Mouse (Mus musculus): ENCODE data around the gene Tmem136. TPM values are rescaled to one million over a fixed set of nuclear protein-coding genes. Genes with fewer than 3 reads are reported as not detected.

Gene Tmem136
- total and polyA plus RNA-seq, 3 experiments = 0.17 to 3.8 (median 0.34) TPM

DNA sequence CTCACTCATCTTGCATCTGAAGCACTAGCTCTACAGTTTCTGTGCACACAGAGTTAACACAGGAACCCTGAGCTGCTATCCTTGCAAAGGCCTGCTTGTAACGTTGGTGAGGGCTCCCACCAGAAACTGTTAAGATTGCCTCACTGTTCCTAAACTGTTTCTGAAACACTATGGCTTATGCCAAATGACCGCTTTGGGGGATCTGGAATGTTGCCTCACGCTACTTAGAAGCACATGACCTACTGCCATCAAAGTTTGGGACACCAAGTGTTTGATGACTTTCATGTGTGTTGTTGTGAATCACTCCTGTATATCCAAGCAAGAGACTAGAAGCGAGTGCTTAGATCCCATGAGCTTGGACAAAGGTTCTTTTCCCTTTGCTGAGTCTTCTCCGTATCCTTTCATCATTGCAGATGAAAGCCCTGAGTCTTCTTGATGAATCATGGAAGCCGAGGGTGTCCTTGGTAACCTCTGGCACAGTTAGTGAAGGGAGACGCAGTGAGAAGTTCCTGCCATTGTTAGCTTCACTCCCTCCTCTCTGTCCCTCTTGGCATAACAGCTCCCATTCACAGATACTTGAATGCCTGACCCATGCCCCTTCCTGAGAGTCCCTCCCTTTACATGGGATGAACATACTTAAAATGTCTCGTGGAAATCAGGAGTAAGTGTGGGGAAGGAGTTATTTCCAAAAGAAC lies 5.9 kb downstream of the Tmem136 start:
- Histone ChIP-seq H3K36me3 (replicated peaks in 1 of 2; ENCODE audit: control insufficient read depth in 1 of 2, insufficient read depth in 1 of 2, low read length in 1 of 2) (peaks cover 0 to 14% of the 10 kb centered on the region in 2 experiments), H3K27me3 (replicated peaks) (no peaks in the 10 kb centered on the region), H3K79me2 (replicated peaks; ENCODE audit: control insufficient read depth, extremely low read depth, insufficient read depth, poor library complexity, severe bottlenecking) (no peaks in the 10 kb centered on the region), H3K9me3 (replicated peaks; ENCODE audit: low read length) (no peaks in the 10 kb centered on the region), H3K4me3 (replicated peaks in 1 of 3; ENCODE audit: low read depth in 2 of 3, low read length in 2 of 3, poor library complexity in 1 of 3) (no peak overlapping the region), H3K9ac (ENCODE audit: insufficient read depth, low read depth) (no peak overlapping the region), H3K4me1 (ENCODE audit: control insufficient read depth in 1 of 2, insufficient read depth in 2 of 2) (peaks cover 0 to 7% of the 10 kb centered on the region in 2 experiments; a peak in 2 of 4 replicates), H3K4me2 (ENCODE audit: insufficient read depth, low read depth, poor library complexity, severe bottlenecking) (no peak overlapping the region), H3K27ac (ENCODE audit: insufficient read depth, low read depth) (no peak overlapping the region)
- TF ChIP-seq ELF1 (IDR thresholded peaks at IDR 0.05; ENCODE audit: low read depth, low read length) (no peak), CHD2 (IDR thresholded peaks at IDR 0.05; ENCODE audit: low read length) (no peak), CHD1 (IDR thresholded peaks at IDR 0.05; ENCODE audit: low read depth, low read length) (no peak), TBP (conservative IDR thresholded peaks at IDR 0.05; ENCODE audit: low read depth, low read length) (no peak), USF1 (IDR thresholded peaks at IDR 0.05; ENCODE audit: low read depth, low read length) (no peak), KAT2A (IDR thresholded peaks at IDR 0.05; ENCODE audit: insufficient replicate concordance, low read length) (no peak), MEF2A (IDR thresholded peaks at IDR 0.05; ENCODE audit: borderline replicate concordance, low read depth, low read length) (no peak), BHLHE40 (IDR thresholded peaks at IDR 0.05; ENCODE audit: low read depth, low read length) (no peak), EP300 (IDR thresholded peaks at IDR 0.05; ENCODE audit: low read length) (no peak)
- in situ Hi-C loops (cut with MboI; ENCODE audit: low pct_ligation_motif_present, low pct_unique_long_range_greater_than_20kb, low sequenced_read_pairs) (no loop called here), dilution Hi-C loops (cut with MboI; ENCODE audit: extremely low pct_ligation_motif_present, extremely low pct_unique_long_range_greater_than_20kb, low sequenced_read_pairs) (no loop called here)
- no peak for DNase-seq (ENCODE audit: extremely low read depth)

DNA sequence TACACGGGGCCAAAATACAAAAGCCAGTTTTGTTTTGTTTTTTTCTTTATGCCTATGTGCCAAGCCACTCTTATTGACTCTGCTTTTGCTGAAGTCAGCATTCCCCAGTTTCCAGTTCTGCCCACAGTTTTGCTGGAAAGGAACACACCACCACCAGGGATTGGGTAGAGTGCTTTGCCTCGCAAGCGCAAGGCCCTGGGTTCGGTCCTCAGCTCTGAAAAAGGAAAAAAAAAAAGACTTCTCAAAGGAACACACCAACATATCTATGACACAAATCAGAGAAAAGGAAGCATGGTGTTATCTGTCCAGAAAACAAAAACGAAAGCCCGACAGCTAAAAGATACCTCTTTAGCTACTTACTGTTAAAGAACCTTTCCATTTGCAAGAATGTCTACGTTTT lies 7.2 kb downstream of the Tmem136 start:
- Histone ChIP-seq H3K9ac (ENCODE audit: insufficient read depth, low read depth) (no peak overlapping the region), H3K9me3 (replicated peaks; ENCODE audit: low read length) (no peaks in the 10 kb centered on the region), H3K79me2 (replicated peaks; ENCODE audit: control insufficient read depth, extremely low read depth, insufficient read depth, poor library complexity, severe bottlenecking) (0 out of 2 replicates have a peak, but pooled peaks cover 10% of the 10 kb centered on the region), H3K27ac (ENCODE audit: insufficient read depth, low read depth) (no peak overlapping the region), H3K4me3 (replicated peaks in 1 of 3; ENCODE audit: low read depth in 2 of 3, low read length in 2 of 3, poor library complexity in 1 of 3) (no peak overlapping the region), H3K36me3 (replicated peaks in 1 of 2; ENCODE audit: control insufficient read depth in 1 of 2, insufficient read depth in 1 of 2, low read length in 1 of 2) (peaks cover 0 to 14% of the 10 kb centered on the region in 2 experiments), H3K4me1 (ENCODE audit: control insufficient read depth in 1 of 2, insufficient read depth in 2 of 2) (peaks cover 0 to 7% of the 10 kb centered on the region in 2 experiments; a peak in 2 of 4 replicates), H3K27me3 (replicated peaks) (no peaks in the 10 kb centered on the region), H3K4me2 (ENCODE audit: insufficient read depth, low read depth, poor library complexity, severe bottlenecking) (no peak overlapping the region)
- no peak for DNase-seq (ENCODE audit: extremely low read depth)
- dilution Hi-C loops (cut with MboI; ENCODE audit: extremely low pct_ligation_motif_present, extremely low pct_unique_long_range_greater_than_20kb, low sequenced_read_pairs) = no loop called here
- in situ Hi-C loops (cut with MboI; ENCODE audit: low pct_ligation_motif_present, low pct_unique_long_range_greater_than_20kb, low sequenced_read_pairs) = loop anchor here (5.0 kb wide), 1 partner anchor 107 kb away; no protein-coding TSS in a partner anchor
- TF ChIP-seq KAT2A (IDR thresholded peaks at IDR 0.05; ENCODE audit: insufficient replicate concordance, low read length) (no peak), ZNF384 (IDR thresholded peaks at IDR 0.05; ENCODE audit: low read depth, low read length) (no peak), HCFC1 (IDR thresholded peaks at IDR 0.05; ENCODE audit: low read depth, low read length) (no peak), CTCF (conservative IDR thresholded peaks at IDR 0.05 in 1 of 2, IDR thresholded peaks at IDR 0.05 in 1 of 2; ENCODE audit: low read depth in 2 of 2, low read length in 2 of 2) (no peak), RCOR1 (conservative IDR thresholded peaks at IDR 0.05; ENCODE audit: low read depth, low read length) (no peak), MAFK (IDR thresholded peaks at IDR 0.05; ENCODE audit: insufficient replicate concordance, low read length) (no peak), CHD2 (IDR thresholded peaks at IDR 0.05; ENCODE audit: low read length) (no peak), ZKSCAN1 (IDR thresholded peaks at IDR 0.05; ENCODE audit: borderline replicate concordance, low read depth, low read length) (no peak), ETS1 (conservative IDR thresholded peaks at IDR 0.05; ENCODE audit: low read depth, low read length) (no peak), ZC3H11A (IDR thresholded peaks at IDR 0.05; ENCODE audit: low read depth, low read length) (no peak), E2F4 (IDR thresholded peaks at IDR 0.05; ENCODE audit: insufficient replicate concordance, low read depth, low read length) (no peak), MAX (IDR thresholded peaks at IDR 0.05; ENCODE audit: low read length) (no peak)
